Mouse (Mus musculus) 416B (cell line): ENCODE results near the gene Bicd1.
A peak's percentile ranks its signal among the peaks of the same experiment; 100 is the strongest.
"Not testable (repeated sequence)": the region's sequence is repeated elsewhere in the genome, so short reads cannot be mapped to it uniquely, and the experiment has no call there.

ENCODE experiments used
- DNase-seq: peaks from one replicate; pipeline ENCODE4 v3.0.0; 2011; ENCODE audit warnings: low read depth

The Bicd1 gene

DNA sequence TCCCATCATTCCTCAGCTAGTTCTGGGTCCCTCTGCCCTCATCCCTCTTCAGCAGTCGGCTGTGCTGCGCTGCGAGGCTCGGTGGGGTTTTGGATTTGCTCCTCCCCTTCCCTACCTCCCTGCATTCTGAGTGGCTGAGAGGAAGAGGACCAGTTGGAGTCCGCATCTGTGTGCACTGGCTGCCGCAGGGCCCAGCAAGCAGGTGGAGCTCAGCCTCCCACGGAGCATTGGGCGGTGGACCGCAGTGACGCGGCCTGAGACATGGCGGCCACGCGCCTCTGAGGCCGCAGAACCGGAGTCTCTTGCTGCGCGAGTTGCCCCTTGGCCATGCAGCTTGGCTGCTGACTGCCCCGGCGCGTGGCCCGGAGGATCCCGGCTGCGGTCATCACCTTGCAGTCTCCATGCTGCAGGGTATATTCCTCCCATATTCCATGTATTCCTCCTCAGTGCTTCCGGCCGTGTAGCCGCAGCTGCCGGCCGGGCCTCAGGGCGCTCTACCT, at the start of gene Bicd1:
Gene Bicd1 (plus strand): TSS at position 54 of the 500 bp plus-strand sequence.
- DNase-seq: peak; percentile 92

DNA sequence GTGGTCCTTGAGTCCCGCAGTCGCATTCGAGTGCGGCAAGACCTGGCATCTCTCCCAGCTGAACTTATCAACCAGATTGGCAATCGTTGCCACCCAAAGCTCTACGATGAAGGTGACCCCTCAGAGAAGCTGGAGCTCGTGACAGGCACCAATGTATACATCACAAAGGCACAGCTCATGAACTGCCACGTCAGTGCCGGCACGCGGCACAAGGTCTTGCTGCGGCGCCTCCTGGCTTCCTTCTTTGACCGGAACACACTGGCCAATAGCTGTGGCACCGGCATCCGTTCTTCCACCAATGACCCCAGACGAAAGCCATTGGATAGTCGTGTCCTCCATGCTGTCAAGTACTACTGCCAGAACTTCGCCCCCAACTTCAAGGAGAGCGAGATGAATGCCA, 46.2 kb upstream of the Bicd1 start:
- DNase-seq: not testable (repeated sequence)

DNA sequence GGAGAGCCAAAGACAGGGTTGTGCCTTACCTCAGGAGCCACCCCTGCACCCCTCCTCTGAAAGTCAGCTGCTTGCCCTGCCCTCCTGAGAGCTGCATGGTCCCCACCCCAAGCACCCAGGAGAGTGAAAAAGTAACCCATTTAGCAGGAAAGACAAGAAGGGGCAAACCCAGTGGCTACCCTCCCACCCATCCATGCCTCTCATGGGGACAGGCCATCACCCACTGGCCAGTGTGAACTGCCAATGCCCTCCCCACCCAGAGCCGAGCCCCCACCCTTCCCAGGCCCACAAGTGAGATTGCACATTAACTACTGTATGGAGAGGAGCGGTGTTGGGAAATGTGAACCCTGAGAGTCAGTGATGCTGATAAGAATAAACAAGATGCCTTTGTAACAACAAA, 42.7 kb upstream of the Bicd1 start:
- not testable (repeated sequence) for DNase-seq

DNA sequence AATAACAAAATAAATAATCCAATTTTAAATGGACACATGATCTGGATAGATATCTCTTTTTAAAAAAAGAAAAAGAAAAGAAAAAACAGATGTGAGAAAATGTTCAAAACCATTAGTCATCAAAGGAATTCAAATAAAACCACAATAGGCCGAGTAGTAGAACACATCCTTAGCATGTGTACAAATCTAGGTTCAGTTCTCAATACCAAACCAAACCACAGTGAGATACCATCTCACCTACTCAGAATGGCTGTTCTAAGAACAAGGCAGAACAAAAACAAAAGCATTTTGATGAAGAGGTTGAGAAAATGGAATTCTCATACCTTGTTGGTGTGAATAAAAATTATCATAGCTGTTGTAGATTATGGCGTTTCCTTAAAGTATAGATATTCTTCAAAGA, 42.3 kb upstream of the Bicd1 start:
- peak; percentile 90 for DNase-seq

DNA sequence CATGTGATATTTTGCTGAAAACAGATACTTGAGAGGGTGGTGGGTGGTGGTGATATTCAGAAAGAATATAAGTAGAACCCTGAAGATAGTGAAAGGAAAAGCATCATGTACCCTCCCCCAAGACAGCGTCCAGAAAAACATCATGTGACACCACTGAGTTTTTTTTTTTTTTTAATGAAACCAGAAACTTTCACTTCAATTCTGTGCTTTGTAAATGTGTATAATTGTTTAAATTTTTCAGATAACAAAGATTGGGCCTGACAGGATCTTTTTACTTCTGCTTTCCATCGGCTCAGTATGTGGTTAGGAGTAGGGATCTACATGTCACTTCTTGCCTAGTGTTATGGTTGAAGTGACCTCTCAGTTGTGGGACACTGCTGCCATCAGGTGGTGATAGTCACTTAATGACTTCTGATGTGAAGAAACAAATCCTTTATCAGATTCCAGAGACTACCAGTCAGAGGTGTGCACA, 33.7 kb upstream of the Bicd1 start:
- DNase-seq: peak; percentile 99

DNA sequence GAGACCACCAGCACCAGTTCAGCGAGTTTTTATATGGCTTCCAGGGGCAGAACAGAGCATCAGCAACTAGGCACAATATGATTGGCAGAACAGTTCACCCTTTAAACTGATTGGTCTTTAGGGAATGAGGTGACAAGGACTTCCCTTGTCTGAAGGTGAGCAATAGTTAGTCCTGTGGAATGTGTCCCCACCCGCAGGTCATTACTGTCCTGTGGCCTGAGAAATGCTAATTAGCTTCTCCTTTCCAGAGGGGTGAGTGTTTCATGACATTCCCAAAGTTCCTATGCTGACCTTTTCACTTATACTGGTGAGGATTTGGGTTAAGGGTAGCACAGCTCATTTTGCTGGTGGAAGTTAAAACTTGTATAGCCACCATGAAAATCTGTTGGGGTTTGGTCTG, 25.2 kb upstream of the Bicd1 start:
- DNase-seq: no peak

DNA sequence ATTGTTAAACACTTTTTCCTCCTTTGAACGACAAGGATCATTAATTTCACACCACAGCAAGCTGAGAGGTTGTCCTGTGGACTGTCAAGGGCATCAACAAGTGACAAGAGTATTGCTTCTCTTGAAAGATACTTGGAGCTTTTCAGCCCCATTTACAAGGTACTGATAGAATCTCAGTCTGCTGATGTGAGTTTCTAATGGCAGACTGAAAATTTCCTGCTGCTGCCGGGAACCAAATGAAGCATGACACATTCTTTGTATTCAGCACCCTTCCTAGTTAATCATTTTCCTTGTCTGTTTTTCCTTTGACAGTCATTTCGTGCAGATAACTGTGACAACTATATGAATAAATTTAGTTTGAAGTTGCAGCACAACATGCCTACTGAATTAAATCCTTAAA, 22.3 kb upstream of the Bicd1 start:
- DNase-seq: no peak

DNA sequence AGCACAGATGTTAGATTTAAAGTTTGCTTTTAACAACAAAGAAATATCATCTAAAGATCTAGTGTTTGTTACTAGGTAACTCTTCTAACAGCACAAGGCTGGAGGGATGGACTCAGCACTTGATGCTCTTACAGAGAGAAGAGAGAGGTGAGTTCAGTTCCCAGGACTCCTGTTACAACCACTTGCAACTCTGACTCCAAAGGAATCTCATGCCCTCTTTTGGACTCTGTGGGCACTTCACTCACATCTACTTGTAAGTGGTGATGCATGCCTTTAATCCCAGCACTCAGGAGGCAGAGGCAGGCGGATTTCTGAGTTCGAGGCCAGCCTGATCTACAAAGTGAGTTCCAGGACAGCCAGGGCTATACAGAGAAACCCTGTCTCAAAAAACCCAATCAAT, 19.1 kb upstream of the Bicd1 start:
- peak; percentile 43 for DNase-seq

DNA sequence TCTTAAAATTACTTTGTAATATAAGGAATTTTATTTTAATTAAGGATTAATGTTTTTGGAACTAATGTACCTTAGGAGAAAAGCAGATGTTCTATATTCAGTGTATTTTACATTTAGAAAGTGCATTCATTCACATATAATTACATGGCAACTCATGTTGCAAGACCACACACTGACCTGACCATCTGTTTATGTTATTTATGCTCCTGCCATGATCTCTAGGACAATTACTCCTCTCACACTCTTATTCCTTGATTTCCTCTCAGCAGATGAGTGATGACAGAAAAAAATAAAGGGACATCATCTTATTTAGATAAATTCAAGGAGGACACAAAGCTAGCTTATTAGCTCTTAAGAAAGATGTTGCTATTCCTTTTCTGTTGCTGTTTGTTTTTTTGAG, 9.3 kb upstream of the Bicd1 start:
- DNase-seq: no peak

DNA sequence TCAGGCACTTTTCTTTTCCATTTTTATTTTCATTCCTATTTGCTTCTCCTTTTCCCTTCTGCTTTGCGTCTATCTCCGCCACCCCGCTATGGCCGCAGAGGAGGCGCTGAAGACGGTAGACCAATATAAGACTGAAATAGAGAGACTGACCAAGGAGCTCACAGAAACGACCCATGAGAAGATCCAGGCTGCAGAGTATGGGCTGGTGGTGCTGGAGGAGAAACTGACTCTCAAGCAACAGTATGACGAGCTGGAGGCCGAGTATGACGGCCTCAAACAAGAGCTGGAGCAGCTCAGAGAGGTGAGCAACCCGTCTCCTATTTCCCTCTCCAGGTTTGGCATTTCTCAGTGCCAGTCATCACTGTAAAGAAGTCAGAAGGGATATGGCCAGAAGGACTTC, 655 bp downstream of the Bicd1 start:
- peak; percentile 70 for DNase-seq

DNA sequence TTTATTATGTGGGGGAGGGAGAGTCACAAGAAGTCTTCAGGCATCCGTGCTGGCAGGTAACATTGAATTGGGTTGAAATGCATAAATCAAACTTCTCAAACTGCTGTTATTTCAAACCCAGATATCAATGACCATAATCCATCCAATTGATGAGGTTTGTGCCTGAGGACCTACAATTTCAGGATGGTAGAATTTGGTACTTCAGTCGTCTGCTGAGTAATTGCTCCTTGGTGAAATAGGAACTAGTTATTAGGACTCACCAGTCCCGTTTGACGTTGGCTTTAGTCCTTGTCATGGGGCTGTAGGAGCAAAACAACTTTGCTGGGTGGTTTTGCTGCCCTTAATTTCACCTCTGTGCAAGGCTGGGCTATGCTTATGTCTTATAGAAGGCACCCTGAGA, 1.2 kb downstream of the Bicd1 start:
- DNase-seq: peak; percentile 73

DNA sequence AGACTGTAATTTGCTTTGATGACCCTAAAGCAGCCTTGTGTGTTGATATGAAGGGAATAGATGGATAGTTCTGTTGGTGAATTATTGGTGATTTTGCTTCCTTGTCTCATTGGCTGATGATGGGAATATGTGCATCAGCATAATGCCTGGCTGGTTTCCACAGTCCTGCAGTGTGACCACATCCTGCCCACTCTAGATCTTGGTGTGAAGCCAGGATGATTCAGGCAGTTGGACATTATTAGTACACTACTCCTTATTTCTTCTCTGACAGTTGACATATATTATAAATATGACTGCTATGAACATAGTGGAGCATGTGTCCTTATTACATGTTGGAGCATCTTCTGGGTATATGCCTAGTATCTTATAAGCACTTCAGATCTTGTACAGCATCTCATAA, 4.6 kb downstream of the Bicd1 start:
- DNase-seq: peak; percentile 95

DNA sequence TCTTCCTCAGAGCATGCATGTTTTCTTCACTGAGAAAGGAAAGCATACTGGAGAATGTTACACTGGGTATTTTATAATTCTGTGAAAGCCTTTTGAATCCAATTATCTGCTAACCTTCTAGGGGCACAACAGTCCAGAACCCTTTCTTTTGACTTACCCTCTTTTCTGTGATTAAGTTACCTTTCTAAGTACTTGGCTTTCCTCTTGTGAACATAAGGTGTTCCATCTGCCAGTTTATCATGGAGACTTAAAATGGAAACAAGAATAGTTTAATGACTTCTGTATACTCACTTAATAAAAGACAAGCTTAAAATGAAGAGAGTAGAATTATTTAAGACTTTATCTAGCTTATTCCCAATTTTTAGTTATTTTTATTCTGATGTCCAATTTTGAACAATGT, 16.1 kb downstream of the Bicd1 start:
- no peak for DNase-seq

DNA sequence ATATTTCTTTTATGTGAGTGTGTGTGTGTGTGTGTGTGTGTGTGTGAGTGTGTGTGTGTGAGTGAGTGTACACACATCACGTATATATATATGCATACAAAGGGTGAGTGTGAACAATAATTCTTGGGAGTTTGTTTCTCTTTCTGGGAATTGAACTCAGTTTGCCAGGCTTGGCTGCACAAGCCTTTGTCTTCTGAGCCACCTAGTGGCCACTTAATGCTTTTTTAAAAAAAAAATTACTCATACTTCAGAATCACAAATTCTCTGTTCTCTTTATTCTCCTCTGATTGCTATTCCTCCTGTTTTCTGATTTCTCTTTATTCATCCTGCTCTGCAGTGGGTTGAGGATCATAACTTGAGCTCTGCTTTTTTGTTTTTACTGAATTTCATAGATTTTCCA, 30.5 kb downstream of the Bicd1 start:
- peak; percentile 70 for DNase-seq

DNA sequence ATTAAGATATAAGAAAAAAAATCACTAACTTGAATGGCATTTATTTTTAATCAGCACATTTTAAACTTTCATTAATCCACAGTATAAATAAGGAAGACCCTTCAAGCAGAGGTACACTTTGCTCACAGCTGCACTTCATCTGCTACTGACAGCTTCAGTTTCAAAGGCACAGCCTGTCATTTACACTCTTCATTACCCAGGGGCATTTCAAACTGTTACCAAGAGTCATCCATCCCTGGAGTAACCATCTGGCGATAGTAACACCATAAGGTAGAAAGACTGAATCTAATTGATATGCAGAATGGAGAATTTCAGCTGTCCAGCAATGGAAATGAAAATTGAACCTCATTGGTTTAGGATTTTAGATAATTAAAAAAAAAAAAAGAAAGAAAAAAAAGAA, 34.2 kb downstream of the Bicd1 start:
- DNase-seq: no peak

DNA sequence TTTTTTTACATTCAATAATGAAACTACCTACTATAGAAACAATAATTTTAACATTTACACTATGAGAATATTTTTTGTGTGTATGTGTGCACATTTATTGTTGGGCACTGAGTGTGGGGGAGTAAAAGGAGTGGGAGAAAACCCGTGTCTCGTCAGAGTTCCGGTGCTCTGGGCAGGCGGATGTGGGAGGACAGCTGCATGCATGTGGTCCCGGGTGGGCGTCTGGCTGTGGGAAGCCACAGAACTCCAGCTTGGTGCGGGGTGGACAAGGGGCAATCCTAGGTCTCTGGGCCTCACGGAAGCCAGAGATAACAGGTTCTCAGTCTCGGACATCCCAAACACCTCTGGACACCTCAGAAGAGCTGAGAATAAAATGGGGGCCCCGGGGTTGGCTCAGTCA, 37.2 kb downstream of the Bicd1 start:
- DNase-seq: no peak

DNA sequence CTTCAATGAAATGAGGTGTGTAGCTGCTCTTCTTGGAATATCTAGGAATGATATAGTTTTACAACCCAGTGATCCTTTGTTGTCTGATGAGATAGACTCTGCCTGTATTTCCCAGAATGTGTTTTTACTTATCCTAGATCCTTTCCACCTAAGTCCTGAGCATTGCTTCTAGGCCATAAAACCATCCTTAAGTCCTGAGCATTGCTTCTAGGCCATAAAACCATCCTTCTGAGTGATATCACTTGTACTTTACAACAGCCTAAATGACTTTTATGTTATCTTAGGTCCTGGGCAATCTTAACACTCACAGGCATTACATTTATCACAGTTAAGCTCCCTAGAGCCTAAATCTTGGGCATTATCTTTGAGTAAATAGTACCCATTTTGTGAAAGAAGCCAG, 48.6 kb downstream of the Bicd1 start:
- DNase-seq: no peak

DNA sequence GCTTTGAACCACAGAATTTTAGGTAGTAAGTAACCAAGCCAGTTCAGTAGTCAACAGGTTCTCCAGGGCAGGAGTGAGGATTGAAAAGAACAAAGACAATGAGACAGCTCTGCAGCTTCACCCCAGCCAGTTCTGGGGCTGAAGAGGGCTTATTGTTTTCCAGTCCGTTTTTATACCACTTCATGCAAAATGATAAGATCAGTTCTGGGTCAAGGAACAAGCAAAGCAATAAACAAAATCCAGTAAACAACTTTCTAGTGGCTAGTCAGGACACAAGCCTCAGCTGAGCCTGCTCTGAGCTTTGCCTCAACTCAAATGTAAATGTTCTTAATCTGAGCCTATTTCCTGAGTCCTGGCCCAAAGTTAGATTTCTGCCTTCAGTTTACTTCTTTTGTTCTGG, 52.3 kb downstream of the Bicd1 start:
- DNase-seq: no peak

DNA sequence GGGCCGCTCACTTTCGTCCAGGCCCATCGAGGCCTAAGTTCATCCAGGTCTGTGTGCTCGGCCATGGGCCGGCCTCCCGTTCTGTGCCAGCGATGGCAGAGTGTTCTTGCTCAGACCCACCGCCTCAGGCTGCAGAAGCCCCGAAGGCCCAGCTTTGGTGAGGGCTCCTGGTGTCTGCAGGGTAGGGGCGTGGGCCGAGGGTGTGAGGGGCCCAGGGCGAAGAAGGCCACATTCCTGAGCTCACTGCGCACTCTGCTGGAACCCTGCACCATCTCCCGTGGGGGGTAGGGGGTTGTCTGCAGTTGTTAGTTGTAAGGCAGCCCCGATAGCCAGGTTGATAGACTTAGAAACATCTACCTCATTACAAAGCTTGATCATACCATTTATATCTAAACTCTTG, 62.8 kb downstream of the Bicd1 start:
- DNase-seq: no peak

DNA sequence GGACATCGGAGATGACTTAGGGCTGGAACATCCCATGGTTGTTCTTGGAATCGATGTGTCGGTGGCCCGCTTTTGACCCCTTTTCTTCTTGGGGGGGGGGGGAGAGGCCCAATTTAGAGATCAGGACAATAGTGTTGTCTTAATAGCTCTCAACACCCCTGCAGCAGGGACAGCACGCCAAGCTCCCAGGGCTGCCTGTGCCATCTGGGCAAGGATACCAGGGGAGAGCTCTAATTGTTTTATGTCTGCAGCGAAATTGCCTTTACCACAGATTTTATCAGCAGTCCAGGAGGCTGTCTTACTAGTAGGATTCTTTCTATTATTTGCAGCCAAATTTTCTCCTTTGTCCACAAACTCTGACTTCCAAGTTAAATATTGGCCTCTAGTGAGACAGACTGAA, 63.8 kb downstream of the Bicd1 start:
- DNase-seq: not testable (repeated sequence)

DNA sequence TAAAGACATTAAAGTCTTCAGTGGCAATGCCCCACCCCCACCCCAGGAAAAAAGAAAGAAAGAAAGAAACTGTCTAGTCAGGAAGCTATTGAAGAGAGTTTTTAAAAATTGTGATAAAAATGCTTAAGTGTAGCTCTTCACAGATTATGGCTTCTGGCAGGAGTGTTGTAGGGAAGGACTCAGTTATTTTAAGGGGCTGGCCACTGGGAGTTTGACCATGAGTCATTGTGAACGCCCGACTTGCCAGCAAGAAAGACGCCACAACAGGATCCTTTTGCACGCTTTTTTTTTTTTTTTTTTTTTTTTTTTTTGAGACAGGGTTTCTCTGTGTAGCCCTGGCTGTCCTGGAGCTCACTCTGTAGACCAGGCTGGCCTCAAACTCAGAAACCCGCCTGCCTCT, 73.2 kb downstream of the Bicd1 start:
- DNase-seq: peak; percentile 57

DNA sequence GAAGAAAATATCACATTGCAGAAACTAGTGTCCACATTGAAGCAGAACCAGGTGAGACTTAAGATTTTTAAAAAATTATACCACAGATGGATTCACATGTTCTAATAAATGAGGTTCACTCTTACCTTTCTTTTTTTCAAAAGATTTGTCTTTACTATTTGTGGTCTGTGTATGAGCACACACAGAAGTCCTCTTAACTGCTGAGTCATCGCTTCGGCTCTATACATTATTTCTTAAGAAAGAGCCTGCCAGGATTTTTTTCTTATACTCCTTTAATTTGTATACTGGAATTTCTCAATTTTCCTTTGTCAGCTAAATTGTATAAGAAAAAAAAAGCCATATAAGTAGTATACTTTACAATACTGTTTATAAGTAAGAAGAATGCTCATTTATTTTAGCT, 86.0 kb downstream of the Bicd1 start:
- DNase-seq: peak; percentile 38

DNA sequence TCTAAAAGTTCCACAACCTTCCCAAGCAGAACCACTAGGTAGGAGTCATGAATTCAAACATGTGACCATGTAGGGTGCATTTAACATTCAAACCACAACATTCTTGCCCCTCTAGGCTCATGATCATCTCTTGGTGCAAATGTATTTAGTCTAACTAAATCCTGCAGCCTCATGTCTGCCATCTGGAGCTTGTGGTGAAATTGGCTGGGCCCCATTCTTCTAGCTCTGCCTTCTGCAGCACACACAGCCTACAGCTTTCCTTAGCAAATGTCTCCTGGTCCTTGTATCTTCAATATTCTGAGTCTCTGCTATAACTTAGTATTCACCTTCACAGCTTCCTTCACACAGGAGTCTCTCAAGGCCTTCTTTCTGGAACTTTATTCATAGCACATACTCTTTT, 87.2 kb downstream of the Bicd1 start:
- no peak for DNase-seq

DNA sequence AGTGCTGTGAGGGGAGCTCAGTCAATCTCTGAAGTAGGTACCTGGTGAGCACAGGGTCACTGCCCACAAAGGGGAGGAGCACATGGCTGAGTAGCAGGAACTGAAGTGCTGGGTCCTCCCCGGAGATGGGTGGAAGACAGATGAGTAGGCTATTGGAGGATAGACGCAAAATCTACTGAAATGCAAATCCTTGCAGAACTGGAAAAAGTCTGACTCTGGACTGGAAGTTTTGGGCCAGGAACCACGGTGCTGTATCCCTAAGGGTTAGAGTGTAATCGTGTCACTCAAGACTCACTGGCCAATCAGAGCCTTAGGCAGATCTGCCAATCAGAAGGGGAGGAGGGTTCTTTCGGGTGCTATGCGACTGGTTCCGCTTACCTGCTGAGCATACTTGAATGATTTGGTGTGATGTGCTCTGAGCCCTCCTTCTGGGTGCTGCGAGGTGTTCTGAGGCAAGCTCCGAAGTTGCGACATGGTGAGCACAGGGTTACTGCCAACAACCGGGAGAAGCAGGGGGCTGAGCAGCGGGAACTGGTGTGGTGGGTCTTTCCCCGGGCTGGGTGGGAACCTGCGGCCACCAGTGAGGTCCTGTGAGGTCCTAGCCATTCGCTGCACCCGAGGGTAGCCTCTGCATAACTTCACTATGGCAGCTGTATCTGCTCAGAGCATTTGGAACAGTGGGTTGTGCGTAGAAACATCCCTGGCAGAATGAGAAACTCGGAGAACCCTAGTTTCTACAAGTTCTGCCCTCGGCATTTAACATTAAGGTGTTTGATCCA, 157.2 kb downstream of the Bicd1 start:
- DNase-seq: no peak
